Mouse (Mus musculus): ENCODE measurements at regions not wholly inside any gene's neighbourhood (a gene's known extent, or its start where the extent isn't known, plus 50 kb on each side); places are given as distances from the start of the nearest gene placed in this dataset.

DNA sequence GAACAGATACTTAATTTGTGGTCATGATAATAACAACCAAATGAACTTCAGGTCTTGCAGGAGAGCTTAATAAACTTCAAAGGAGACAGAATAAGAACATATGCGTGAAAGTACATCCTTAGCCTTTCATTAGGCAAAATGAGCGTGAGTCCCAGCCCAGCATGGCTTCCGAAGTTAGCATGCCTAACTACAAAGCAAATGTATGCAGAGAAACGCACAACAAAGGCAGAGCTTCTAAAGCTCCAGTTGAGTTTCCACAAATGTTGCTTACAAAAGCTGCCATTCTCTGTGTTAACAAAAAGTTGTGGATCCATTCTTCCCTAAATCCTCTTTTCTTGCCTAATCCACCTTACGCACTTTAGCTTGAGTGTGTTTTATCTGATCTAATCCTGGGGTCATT is 458.7 kb upstream of the Zic4 start:
- TF ChIP-seq POLR2A (IDR thresholded peaks at IDR 0.05; ENCODE audit: extremely low read depth, insufficient read depth, low read length) (no peak), CTCF (IDR thresholded peaks at IDR 0.05; ENCODE audit: extremely low read depth, insufficient read depth, low read length) (no peak)
